Mouse (Mus musculus): ENCODE measurements around the gene Bmper. TPM values are rescaled to one million over a fixed set of nuclear protein-coding genes. Genes with fewer than 3 reads are reported as not detected.

Gene Bmper
- polyA plus RNA-seq, 1 experiment from 2014 or later, result 14.0 TPM

- H3K4me1 ChIP-seq, result no peaks in the 10 kb centered on the region
- no peak overlapping the region for H3K27ac ChIP-seq
- no peaks in the 10 kb centered on the region for H3K9me3 ChIP-seq
- no peaks in the 10 kb centered on the region for H3K27me3 ChIP-seq
- ATAC-seq (ENCODE audit: low FRiP score), result no peak
- H3K4me3 ChIP-seq (replicated peaks), result no peak overlapping the region
- H3K9ac ChIP-seq, result no peak overlapping the region
- no peak overlapping the region for H3K4me2 ChIP-seq
- 83% methylated on average over 1 of the region's 1 CpGs for WGBS
- no peaks in the 10 kb centered on the region for H3K36me3 ChIP-seq (replicated peaks)
These were observed 247.0 kb downstream of the Bmper start for GRCm38 (mm10) chr9:23469886-23470285.

GRCm38 (mm10) chr9:23485851-23486250 lies 263.0 kb downstream of the Bmper start:
- Histone ChIP-seq H3K4me1 (peaks cover 15% of the 10 kb centered on the region), H3K9ac (no peak overlapping the region), H3K36me3 (replicated peaks) (no peaks in the 10 kb centered on the region), H3K4me3 (replicated peaks) (no peak overlapping the region), H3K4me2 (no peak overlapping the region), H3K9me3 (no peaks in the 10 kb centered on the region), H3K27ac (0 out of 2 replicates have a peak overlapping the region, but pooled peaks have one; percentile 75), H3K27me3 (no peaks in the 10 kb centered on the region)
- WGBS, result 82% methylated on average over 4 of the region's 4 CpGs
- no peak for ATAC-seq (ENCODE audit: low FRiP score)

- Histone ChIP-seq H3K4me1 (peaks cover 15% of the 10 kb centered on the region), H3K9ac (no peak overlapping the region), H3K27ac (peak overlapping the region; percentile 75), H3K4me3 (replicated peaks) (no peak overlapping the region), H3K36me3 (replicated peaks) (no peaks in the 10 kb centered on the region), H3K27me3 (no peaks in the 10 kb centered on the region), H3K9me3 (no peaks in the 10 kb centered on the region), H3K4me2 (no peak overlapping the region)
- ATAC-seq (ENCODE audit: low FRiP score), result peak; percentile 94
- WGBS, result 14% methylated on average over 5 of the region's 5 CpGs
These were observed 264.0 kb downstream of the Bmper start for GRCm38 (mm10) chr9:23486725-23487378.

GRCm38 (mm10) chr9:23488265-23488664 lies 265.4 kb downstream of the Bmper start:
- 89% methylated on average over 5 of the region's 5 CpGs for WGBS
- Histone ChIP-seq H3K27ac (no peak overlapping the region), H3K4me3 (replicated peaks) (no peak overlapping the region)

GRCm38 (mm10) chr9:23495400-23495799 lies 272.5 kb downstream of the Bmper start:
- peaks cover 13% of the 10 kb centered on the region for H3K4me1 ChIP-seq
- no peak overlapping the region for H3K4me3 ChIP-seq (replicated peaks)
- no peak overlapping the region for H3K4me2 ChIP-seq
- WGBS, result 91% methylated on average over 4 of the region's 4 CpGs
- peaks cover under 1% of the 10 kb centered on the region; the same call in 1 of the 2 replicates for H3K9me3 ChIP-seq
- no peak overlapping the region for H3K9ac ChIP-seq
- ATAC-seq (ENCODE audit: low FRiP score), result no peak
- H3K27ac ChIP-seq, result no peak overlapping the region
- no peaks in the 10 kb centered on the region for H3K27me3 ChIP-seq
- no peaks in the 10 kb centered on the region for H3K36me3 ChIP-seq (replicated peaks)

More at GRCm38 (mm10) chr9:23488265-23488664, 265.4 kb downstream of the Bmper start:
- Histone ChIP-seq H3K4me1 (peaks cover 15% of the 10 kb centered on the region), H3K27me3 (no peaks in the 10 kb centered on the region), H3K9me3 (no peaks in the 10 kb centered on the region), H3K36me3 (replicated peaks) (no peaks in the 10 kb centered on the region), H3K4me2 (no peak overlapping the region), H3K9ac (no peak overlapping the region)
- ATAC-seq (ENCODE audit: low FRiP score), result no peak

GRCm38 (mm10) chr9:23497626-23498025 lies 274.8 kb downstream of the Bmper start:
- peaks cover 13% of the 10 kb centered on the region for H3K4me1 ChIP-seq
- peak overlapping the region; percentile 66 for H3K27ac ChIP-seq
- no peaks in the 10 kb centered on the region for H3K36me3 ChIP-seq (replicated peaks)
- ATAC-seq (ENCODE audit: low FRiP score), result peak; percentile 85
- 20% methylated on average over 3 of the region's 3 CpGs for WGBS
- no peaks in the 10 kb centered on the region for H3K27me3 ChIP-seq
- no peak overlapping the region for H3K4me3 ChIP-seq (replicated peaks)
- no peak overlapping the region for H3K4me2 ChIP-seq
- H3K9ac ChIP-seq, result no peak overlapping the region
- peaks cover 5% of the 10 kb centered on the region; the same call in 1 of the 2 replicates for H3K9me3 ChIP-seq

- Histone ChIP-seq H3K4me2 (no peak overlapping the region), H3K9ac (no peak overlapping the region), H3K4me3 (replicated peaks) (no peak overlapping the region), H3K9me3 (no peaks in the 10 kb centered on the region), H3K36me3 (replicated peaks) (no peaks in the 10 kb centered on the region), H3K27me3 (no peaks in the 10 kb centered on the region), H3K27ac (no peak overlapping the region), H3K4me1 (no peaks in the 10 kb centered on the region)
- no peak; the same call in 1 of the 2 replicates for ATAC-seq (ENCODE audit: low FRiP score)
- 23% methylated on average over 1 of the region's 1 CpGs for WGBS
These were observed 311.0 kb downstream of the Bmper start for GRCm38 (mm10) chr9:23533870-23534269.
